Mouse (Mus musculus): Measurements from ENCODE around the gene Btbd7.
A peak's percentile ranks its signal among the peaks of the same experiment; 100 is the strongest.

Gene Btbd7

GRCm38 (mm10) chr12:102878031-102878823 lies at the start of gene Btbd7:
Gene Btbd7 (minus strand): TSS chr12:102878471.
- peak; percentile 95 for DNase-seq (ENCODE audit: low spot score)

GRCm38 (mm10) chr12:102916073-102916472 lies 37.8 kb upstream of the Btbd7 start:
- no peak for DNase-seq (ENCODE audit: low spot score)

- DNase-seq (ENCODE audit: low spot score) = no peak
Observed at GRCm38 (mm10) chr12:102908191-102908590, 29.9 kb upstream of the Btbd7 start.

- DNase-seq (ENCODE audit: low spot score) = no peak
Observed at GRCm38 (mm10) chr12:102899091-102899490, 20.8 kb upstream of the Btbd7 start, which contains the start of gene Cox8c. Gene Cox8c (plus strand): TSS chr12:102899316.

GRCm38 (mm10) chr12:102888568-102888967 lies 10.3 kb upstream of the Btbd7 start:
- DNase-seq (ENCODE audit: low spot score) = no peak

- DNase-seq (ENCODE audit: low spot score) = no peak
Observed at GRCm38 (mm10) chr12:102887366-102887765, 9.1 kb upstream of the Btbd7 start.

GRCm38 (mm10) chr12:102885735-102886134 lies 7.5 kb upstream of the Btbd7 start:
- no peak for DNase-seq (ENCODE audit: low spot score)

- DNase-seq (ENCODE audit: low spot score) = no peak
Observed at GRCm38 (mm10) chr12:102878901-102879300, 630 bp upstream of the Btbd7 start.

GRCm38 (mm10) chr12:102877301-102878030 lies 805 bp downstream of the Btbd7 start:
- DNase-seq (ENCODE audit: low spot score) = peak; percentile 55

GRCm38 (mm10) chr12:102870527-102870926 lies 7.7 kb downstream of the Btbd7 start:
- no peak for DNase-seq (ENCODE audit: low spot score)

GRCm38 (mm10) chr12:102869802-102870201 lies 8.5 kb downstream of the Btbd7 start:
- no peak for DNase-seq (ENCODE audit: low spot score)

GRCm38 (mm10) chr12:102860806-102861205 lies 17.5 kb downstream of the Btbd7 start:
- no peak for DNase-seq (ENCODE audit: low spot score)

- DNase-seq (ENCODE audit: low spot score) = no peak
Observed at GRCm38 (mm10) chr12:102838271-102838670, 40.0 kb downstream of the Btbd7 start.

- no peak for DNase-seq (ENCODE audit: low spot score)
Observed at GRCm38 (mm10) chr12:102832746-102833300, 45.4 kb downstream of the Btbd7 start.

- no peak for DNase-seq (ENCODE audit: low spot score)
Observed at GRCm38 (mm10) chr12:102831888-102832287, 46.4 kb downstream of the Btbd7 start.

GRCm38 (mm10) chr12:102827119-102827518 lies 51.2 kb downstream of the Btbd7 start:
- DNase-seq (ENCODE audit: low spot score) = no peak

GRCm38 (mm10) chr12:102826399-102826798 lies 51.9 kb downstream of the Btbd7 start:
- DNase-seq (ENCODE audit: low spot score) = no peak

- no peak for DNase-seq (ENCODE audit: low spot score)
Observed at GRCm38 (mm10) chr12:102814858-102815257, 63.4 kb downstream of the Btbd7 start.

GRCm38 (mm10) chr12:102799528-102799927 lies 78.7 kb downstream of the Btbd7 start:
- DNase-seq (ENCODE audit: low spot score) = no peak

- no peak for DNase-seq (ENCODE audit: low spot score)
Observed at GRCm38 (mm10) chr12:102787927-102788326, 90.3 kb downstream of the Btbd7 start.

GRCm38 (mm10) chr12:102785593-102785985 lies 92.7 kb downstream of the Btbd7 start:
- DNase-seq (ENCODE audit: low spot score) = no peak

GRCm38 (mm10) chr12:102784899-102785592 lies 93.2 kb downstream of the Btbd7 start:
- DNase-seq (ENCODE audit: low spot score) = no peak
